In the genomic region with DNA sequence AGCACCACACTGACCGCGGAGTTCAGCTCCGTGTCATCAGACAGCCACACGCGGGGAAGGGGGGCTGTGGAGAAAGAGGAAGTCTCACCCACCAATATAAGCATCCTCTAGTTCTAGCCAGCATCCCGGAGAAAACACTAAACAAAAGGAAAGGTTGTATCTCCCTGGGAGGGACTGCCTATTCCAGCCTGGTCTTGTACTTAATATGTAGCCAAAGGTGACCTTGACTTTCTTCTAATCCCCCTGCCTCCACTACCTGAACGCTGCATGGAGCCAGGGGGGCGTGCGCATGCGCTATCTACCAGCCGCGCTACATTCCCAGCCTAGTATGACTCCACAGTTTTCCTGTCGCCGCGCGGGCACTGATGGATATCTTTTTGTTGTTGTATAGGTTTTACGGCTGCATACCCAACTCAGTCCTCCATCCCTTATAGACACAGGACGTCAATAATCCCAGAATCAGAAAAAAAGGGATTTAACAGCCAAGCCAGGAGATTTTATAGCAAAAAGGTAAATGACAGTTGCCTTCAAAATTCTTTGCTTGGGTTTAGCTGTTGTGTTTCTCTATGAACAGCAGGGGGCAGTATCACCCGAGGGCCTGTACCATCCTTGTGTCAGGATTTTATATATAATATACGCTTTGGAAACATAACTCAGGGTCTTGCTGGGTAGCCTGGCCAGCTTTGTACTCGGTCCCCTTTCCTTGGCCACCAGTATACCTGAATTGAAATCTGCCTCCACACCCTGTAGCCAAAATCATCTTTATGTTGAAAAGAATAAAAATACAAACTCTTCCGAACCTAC, we compare ENCODE assay signal across 8 mouse cellular contexts. TPM values are rescaled to one million over a fixed set of nuclear protein-coding genes. Genes with fewer than 3 reads are reported as not detected.
A peak's percentile ranks its signal among the peaks of the same experiment; 100 is the strongest.
DNase-seq lines count a peak whose midpoint lies in the region; ATAC-seq and TF ChIP-seq lines count a peak whose summit lies in the region.

No protein-coding gene starts in this region.

- peak overlapping the region; percentile 29 for H3K4me3 ChIP-seq in bone marrow, adult 2 months (replicated peaks; ENCODE audit: control insufficient read depth, low read depth, low read length)
- peak overlapping the region; percentile 30 for H3K4me3 ChIP-seq in forebrain, postnatal 0 days (ENCODE audit: low read depth, low read length)
- peak overlapping the region; percentile 18 for H3K4me3 ChIP-seq in intestine, embryonic 16.5 days (ENCODE audit: low read length)
- no peak overlapping the region for H3K4me3 ChIP-seq in liver, adult 2 months (ENCODE audit: insufficient read depth, low read depth, low read length)

- WGBS in bone marrow, adult 2 months, result 9% methylated on average over 22 of the region's 22 CpGs
- WGBS in forebrain, postnatal 0 days, result 13% methylated on average over 22 of the region's 22 CpGs
- WGBS in intestine, embryonic 16.5 days, result 12% methylated on average over 22 of the region's 22 CpGs
- WGBS in liver, adult 2 months, result 16% methylated on average over 22 of the region's 22 CpGs

- H3K9me3 ChIP-seq in forebrain, postnatal 0 days (ENCODE audit: low read length), result no peaks in the 10 kb centered on the region
- H3K9me3 ChIP-seq in intestine, embryonic 16.5 days (ENCODE audit: control insufficient read depth, low read length), result no peaks in the 10 kb centered on the region

- peak; percentile 77 for ATAC-seq in forebrain, postnatal 0 days
- ATAC-seq in intestine, embryonic 16.5 days, result no peak
- 0 out of 2 replicates have a peak, but pooled peaks have one; percentile 14 for ATAC-seq in monocyte, adult 5-6 weeks (replicated peaks; ENCODE audit: insufficient number of reproducible peaks, low FRiP score, low TSS enrichment, poor library complexity, severe bottlenecking)

- no peaks in the 10 kb centered on the region for H3K79me2 ChIP-seq in liver, adult 2 months (ENCODE audit: control insufficient read depth, insufficient read depth, low read length)

- no peaks in the 10 kb centered on the region for H3K27me3 ChIP-seq in forebrain, postnatal 0 days (ENCODE audit: insufficient read depth, low read length)
- no peaks in the 10 kb centered on the region for H3K27me3 ChIP-seq in intestine, embryonic 16.5 days (replicated peaks; ENCODE audit: control insufficient read depth, insufficient read depth, low read length)
- no peaks in the 10 kb centered on the region for H3K27me3 ChIP-seq in liver, adult 2 months (ENCODE audit: control insufficient read depth, insufficient read depth, low read length)

- 0 out of 2 replicates have a peak overlapping the region, but pooled peaks have one; percentile 6 for H3K9ac ChIP-seq in forebrain, postnatal 0 days
- H3K9ac ChIP-seq in intestine, embryonic 16.5 days (ENCODE audit: low read depth, low read length), result no peak overlapping the region
- no peak overlapping the region for H3K9ac ChIP-seq in liver, adult 2 months (ENCODE audit: low read depth, low read length)

- no peak for TF ChIP-seq POLR2A in bone marrow, adult 2 months (IDR thresholded peaks at IDR 0.05; ENCODE audit: borderline replicate concordance, control insufficient read depth, low read depth, low read length)
- no peak for TF ChIP-seq POLR2A in liver, adult 2 months (IDR thresholded peaks at IDR 0.05; ENCODE audit: extremely low read depth, insufficient read depth, low read length)

- no peak overlapping the region for H3K27ac ChIP-seq in bone marrow, adult 2 months (ENCODE audit: control insufficient read depth, insufficient read depth, low read depth, low read length, poor library complexity)
- peak overlapping the region; percentile 9; the same call in 1 of the 2 replicates for H3K27ac ChIP-seq in forebrain, postnatal 0 days (ENCODE audit: low read depth, low read length)
- no peak overlapping the region for H3K27ac ChIP-seq in intestine, embryonic 16.5 days (ENCODE audit: low read length)
- H3K27ac ChIP-seq in liver, adult 2 months (replicated peaks; ENCODE audit: insufficient read depth, low read depth, low read length), result no peak overlapping the region

- peak overlapping the region; percentile 50 for H3K4me2 ChIP-seq in forebrain, postnatal 0 days (ENCODE audit: low read depth)
- peak overlapping the region; percentile 39 for H3K4me2 ChIP-seq in intestine, embryonic 16.5 days (ENCODE audit: low read depth, low read length)

- no peaks in the 10 kb centered on the region for H3K36me3 ChIP-seq in forebrain, postnatal 0 days (ENCODE audit: insufficient read depth)
- H3K36me3 ChIP-seq in intestine, embryonic 16.5 days (ENCODE audit: control insufficient read depth, insufficient read depth, low read length), result no peaks in the 10 kb centered on the region
- H3K36me3 ChIP-seq in liver, adult 2 months (ENCODE audit: control insufficient read depth, insufficient read depth, low read length), result no peaks in the 10 kb centered on the region

- TF ChIP-seq CTCF in bone marrow, adult 2 months (IDR thresholded peaks at IDR 0.05; ENCODE audit: control insufficient read depth, insufficient read depth, low read length), result peak; percentile 15; the same call in 1 of the 2 replicates
- TF ChIP-seq CTCF in forebrain, postnatal 0 days (IDR thresholded peaks at IDR 0.05; ENCODE audit: low read depth), result peak; percentile 69
- TF ChIP-seq CTCF in liver, adult 2 months (IDR thresholded peaks at IDR 0.05; ENCODE audit: low read depth, low read length), result 0 out of 2 replicates have a peak, but pooled peaks have one; percentile 7

- peak; percentile 33 for DNase-seq in adrenal gland, postnatal 10 days
- DNase-seq in adrenal gland, adult 8-10 months, result no peak
- DNase-seq in forebrain, postnatal 0 days, result peak; percentile 84
- no peak for DNase-seq in liver, adult 2 months (ENCODE audit: extremely low read depth, low read depth, low spot score)
- peak; percentile 64 for DNase-seq in thymus, postnatal 0 days (ENCODE audit: low spot score)

- H3K4me1 ChIP-seq in bone marrow, adult 2 months (ENCODE audit: control insufficient read depth, insufficient read depth, low read length), result no peaks in the 10 kb centered on the region; the same call in 1 of the 2 replicates
- no peaks in the 10 kb centered on the region for H3K4me1 ChIP-seq in forebrain, postnatal 0 days (ENCODE audit: insufficient read depth)
- H3K4me1 ChIP-seq in intestine, embryonic 16.5 days (ENCODE audit: control insufficient read depth, insufficient read depth, low read length), result 0 out of 2 replicates have a peak, but pooled peaks cover 9% of the 10 kb centered on the region
- H3K4me1 ChIP-seq in liver, adult 2 months (ENCODE audit: control insufficient read depth, insufficient read depth, low read length), result no peaks in the 10 kb centered on the region

RNA-seq across cellular contexts. Expression of a gene that starts 12.9 kb away (rescaled TPM):
- 10 to 100 TPM; 13.8 to 15.4 TPM for total RNA-seq in adrenal gland, postnatal 10 days (2021)
- 10 to 100 TPM; 22.1 to 31.0 (median 26.2) TPM for total RNA-seq in adrenal gland, adult 8-10 months (2022)
- polyA plus RNA-seq in bone marrow, adult 2 months (2011; ENCODE audit: insufficient read depth, insufficient read length, low replicate concordance, missing spikeins), result 10.9 and 18.5 TPM in 2 replicates
- total RNA-seq in forebrain, postnatal 0 days (2014; rRNA removed), result 40.7 and 62.1 TPM in 2 replicates
- polyA plus RNA-seq in forebrain, postnatal 0 days (2015; fragmentation: Nextera tagmentation; extraction: Ambion mirVana), result 3.3 and 6.0 TPM in 2 replicates
- polyA plus RNA-seq in intestine, embryonic 16.5 days (2015; fragmentation: Nextera tagmentation; extraction: Ambion mirVana), result 5.2 and 5.6 TPM in 2 replicates
- total RNA-seq in liver, adult 2 months (2014; rRNA removed), result 5.4 and 6.6 TPM in 2 replicates
- polyA plus RNA-seq in liver, adult 2 months (2012; rRNA removed), result 7.5 and 7.8 TPM in 2 replicates
- 16.7 to 50.4 TPM (median 25.1 TPM) in 3 replicates for total RNA-seq in monocyte, adult 5-6 weeks (2017)
- 6.6 and 7.0 TPM in 2 replicates for polyA plus RNA-seq in thymus, postnatal 0 days (2015; fragmentation: Nextera tagmentation; extraction: Ambion mirVana)

RNA-seq across cellular contexts. Expression of a gene that starts 13.2 kb away (rescaled TPM):
- total RNA-seq in adrenal gland, postnatal 10 days (2021), result under 1 TPM; 0.12 to 0.85 TPM
- total RNA-seq in adrenal gland, adult 8-10 months (2022), result 1 to 10 TPM in 2 of 4 experiments, under 1 TPM in 2; 0.84 to 1.8 (median 1.1) TPM
- 1.4 TPM in 1 of 2 replicates, not detected in the other for polyA plus RNA-seq in bone marrow, adult 2 months (2011; ENCODE audit: insufficient read depth, insufficient read length, low replicate concordance, missing spikeins)
- 0.24 and 0.62 TPM in 2 replicates for total RNA-seq in forebrain, postnatal 0 days (2014; rRNA removed)
- polyA plus RNA-seq in forebrain, postnatal 0 days (2015; fragmentation: Nextera tagmentation; extraction: Ambion mirVana), result 0.64 and 1.0 TPM in 2 replicates
- 0.27 and 0.29 TPM in 2 replicates for polyA plus RNA-seq in intestine, embryonic 16.5 days (2015; fragmentation: Nextera tagmentation; extraction: Ambion mirVana)
- not detected in 2 replicates for total RNA-seq in liver, adult 2 months (2014; rRNA removed)
- not detected in 2 replicates for polyA plus RNA-seq in liver, adult 2 months (2012; rRNA removed)
- total RNA-seq in monocyte, adult 5-6 weeks (2017), result not detected in 3 replicates
- polyA plus RNA-seq in thymus, postnatal 0 days (2015; fragmentation: Nextera tagmentation; extraction: Ambion mirVana), result 0.55 and 0.93 TPM in 2 replicates

Comparison
In these comparisons a context has a peak if more than half of its experiments do, and no peak if none do; other contexts are left out.
1. DNase-seq: peak in adrenal gland, postnatal 10 days (single experiment), forebrain, postnatal 0 days (single experiment) and thymus, postnatal 0 days (single experiment); none in adrenal gland, adult 8-10 months (single experiment) and liver, adult 2 months (single experiment).
2. CTCF ChIP-seq: peak in every context shown above with its lines; median percentile 69 in forebrain, postnatal 0 days; 15 in bone marrow, adult 2 months; 7 in liver, adult 2 months.